Mouse (Mus musculus) myocyte (in vitro differentiated cells): ENCODE measurements around the gene Gm21983. TPM values are rescaled to one million over a fixed set of nuclear protein-coding genes. Genes with fewer than 3 reads are reported as not detected.

Experiments
- H3K27me3 ChIP-seq: one replicate; pipeline ENCODE4 v1.6.1; 2011; ENCODE audit not compliant: control insufficient read depth, insufficient read depth, insufficient read length
- H3K36me3 ChIP-seq: one replicate; pipeline ENCODE4 v1.6.1; 2011; ENCODE audit not compliant: control insufficient read depth, insufficient read depth
- H3K4me2 ChIP-seq: one replicate; pipeline ENCODE4 v1.6.1; 2011; ENCODE audit warnings: low read depth, control low read depth
- H3K4me3 ChIP-seq: one replicate; pipeline ENCODE4 v1.5.1; 2011; ENCODE audit warnings: mild to moderate bottlenecking, control low read depth, moderate library complexity
- H3K79me2 ChIP-seq: one replicate; pipeline ENCODE4 v1.6.1; 2011; ENCODE audit not compliant: control insufficient read depth, insufficient read depth
- H3ac ChIP-seq: one replicate; pipeline ENCODE4 v1.6.1; 2011; ENCODE audit not compliant: control insufficient read depth, insufficient read length
- CEBPB ChIP-seq: IDR thresholded peaks from 2 replicates; pipeline ENCODE4 v1.6.1; 2011; ENCODE audit warnings: mild to moderate bottlenecking, moderate library complexity; ENCODE audit not compliant: poor library complexity, insufficient read depth, severe bottlenecking
- E2F4 ChIP-seq: IDR thresholded peaks from one replicate; pipeline ENCODE4 v1.6.1; 2011; ENCODE audit warnings: mild to moderate bottlenecking, control low read depth, moderate library complexity; ENCODE audit not compliant: insufficient read depth
- MAX ChIP-seq: IDR thresholded peaks from one replicate; pipeline ENCODE4 v1.6.1; 2011; ENCODE audit warnings: low read depth, mild to moderate bottlenecking, control low read depth
- MYOD1 ChIP-seq, 3 experiments: IDR thresholded peaks; one replicate each; pipeline ENCODE4 v1.6.1; 2011; ENCODE audit warnings: control low read depth in 2 of 3, low read depth in 2 of 3, mild to moderate bottlenecking in 2 of 3, moderate library complexity in 1 of 3; ENCODE audit not compliant: insufficient read length in 2 of 3, control insufficient read depth in 1 of 3
- MYOG ChIP-seq, 3 experiments: IDR thresholded peaks; one replicate each; pipeline ENCODE4 v1.6.1; 2011; ENCODE audit warnings: control low read depth in 2 of 3, low read depth in 2 of 3, mild to moderate bottlenecking in 2 of 3; ENCODE audit not compliant: insufficient read length in 2 of 3, control insufficient read depth in 1 of 3, insufficient read depth in 1 of 3
- POLR2A ChIP-seq: IDR thresholded peaks from one replicate; pipeline ENCODE4 v1.6.1; 2011; ENCODE audit warnings: low read depth, mild to moderate bottlenecking, control low read depth, moderate library complexity; ENCODE audit not compliant: insufficient read length
- POLR2AphosphoS2 ChIP-seq: IDR thresholded peaks from one replicate; pipeline ENCODE4 v1.6.1; 2011; ENCODE audit warnings: low read depth, control low read depth; ENCODE audit not compliant: insufficient read length
- REST ChIP-seq: IDR thresholded peaks from one replicate; pipeline ENCODE4 v1.6.1; 2011; ENCODE audit warnings: mild to moderate bottlenecking, control low read depth, moderate library complexity; ENCODE audit not compliant: insufficient read depth, insufficient read length
- SRF ChIP-seq: IDR thresholded peaks from one replicate; pipeline ENCODE4 v1.6.1; 2011; ENCODE audit warnings: low read depth; ENCODE audit not compliant: control insufficient read depth, insufficient read length
- TCF12 ChIP-seq: IDR thresholded peaks from one replicate; pipeline ENCODE4 v1.6.1; 2011; ENCODE audit warnings: mild to moderate bottlenecking, control low read depth; ENCODE audit not compliant: poor library complexity, insufficient read depth, severe bottlenecking
- TCF3 ChIP-seq: IDR thresholded peaks from one replicate; pipeline ENCODE4 v1.6.1; 2011; ENCODE audit warnings: low read depth, control low read depth; ENCODE audit not compliant: insufficient read length
- USF1 ChIP-seq: IDR thresholded peaks from one replicate; pipeline ENCODE4 v1.6.1; 2011; ENCODE audit warnings: low read depth, mild to moderate bottlenecking, control low read depth, moderate library complexity
- polyA plus RNA-seq: library from polyadenylated mRNA; unstranded; fragments of >200 nt; fragmentation: generic; extraction: Trizol; gene quantifications from one replicate; pipeline ENCODE4 v1.2.1, GENCODE M21; 2012; ENCODE audit warnings: missing spikeins

The Gm21983 gene
- polyA plus RNA-seq, 1 experiment, result not detected

DNA sequence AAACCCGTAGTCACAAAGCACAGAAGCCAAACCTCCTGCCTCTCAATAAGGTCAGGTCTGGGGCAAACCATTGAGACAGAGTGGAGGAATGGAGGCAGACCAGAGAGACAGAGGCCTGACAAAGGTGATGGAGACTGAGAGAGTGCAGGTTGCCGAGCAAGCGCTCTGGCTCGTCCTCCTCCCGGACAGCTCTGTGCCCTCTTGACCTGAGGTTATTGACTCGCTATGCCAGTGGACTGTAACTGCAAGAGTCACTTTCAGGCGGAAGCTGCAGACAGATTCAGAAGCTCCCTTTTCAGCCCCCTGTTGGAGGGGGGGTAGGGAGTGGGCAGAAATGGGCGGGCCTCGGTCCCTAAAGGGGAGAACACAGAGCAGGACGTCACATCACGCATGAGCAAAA is 39.1 kb upstream of the Gm21983 start:
- TF ChIP-seq USF1, result no peak
- TF ChIP-seq TCF3, result no peak
- TF ChIP-seq MAX, result no peak
- no peak for TF ChIP-seq MYOD1 (IDR thresholded peaks at IDR 0.05; ENCODE audit: control insufficient read depth in 1 of 3, insufficient read length in 2 of 3, low read depth in 2 of 3)
- no peak for TF ChIP-seq SRF
- TF ChIP-seq POLR2AphosphoS2, result no peak
- TF ChIP-seq E2F4, result no peak
- H3K27me3 ChIP-seq, result no peaks in the 10 kb centered on the region
- H3ac ChIP-seq, result no peak overlapping the region
- H3K4me3 ChIP-seq, result no peak overlapping the region
- H3K79me2 ChIP-seq, result peaks cover 6% of the 10 kb centered on the region
- no peak overlapping the region for H3K4me2 ChIP-seq
- H3K36me3 ChIP-seq, result peaks cover 3% of the 10 kb centered on the region

DNA sequence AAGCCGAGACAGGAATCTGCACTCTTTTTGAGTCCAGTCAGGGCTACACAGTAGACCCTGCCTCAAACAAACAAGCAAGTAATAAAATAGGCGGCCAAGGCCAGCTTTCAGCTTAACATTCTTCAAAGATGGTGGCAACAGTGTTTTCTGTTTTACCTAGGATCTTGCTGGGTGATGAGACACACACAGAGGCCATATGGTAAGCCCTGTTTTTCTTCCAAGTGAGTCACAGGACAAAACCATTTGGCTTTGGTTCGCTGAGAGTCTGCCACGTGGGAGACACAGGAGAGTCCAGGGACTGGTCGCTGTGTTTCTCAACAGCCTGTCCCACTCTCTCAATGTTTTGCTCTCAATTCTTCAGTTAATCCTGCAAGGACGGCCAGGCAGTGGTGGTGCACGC is 37.7 kb upstream of the Gm21983 start:
- Histone ChIP-seq H3K4me2 (no peak overlapping the region), H3K36me3 (peaks cover 3% of the 10 kb centered on the region), H3ac (no peak overlapping the region), H3K4me3 (no peak overlapping the region), H3K27me3 (no peaks in the 10 kb centered on the region), H3K79me2 (no peaks in the 10 kb centered on the region)
- TF ChIP-seq TCF3 (no peak), MYOD1 (IDR thresholded peaks at IDR 0.05; ENCODE audit: control insufficient read depth in 1 of 3, insufficient read length in 2 of 3, low read depth in 2 of 3) (no peak), TCF12 (no peak), MAX (no peak), REST (no peak), POLR2A (no peak), MYOG (IDR thresholded peaks at IDR 0.05; ENCODE audit: control insufficient read depth in 1 of 3, insufficient read depth in 1 of 3, insufficient read length in 2 of 3, low read depth in 2 of 3) (no peak), USF1 (no peak), E2F4 (no peak)

DNA sequence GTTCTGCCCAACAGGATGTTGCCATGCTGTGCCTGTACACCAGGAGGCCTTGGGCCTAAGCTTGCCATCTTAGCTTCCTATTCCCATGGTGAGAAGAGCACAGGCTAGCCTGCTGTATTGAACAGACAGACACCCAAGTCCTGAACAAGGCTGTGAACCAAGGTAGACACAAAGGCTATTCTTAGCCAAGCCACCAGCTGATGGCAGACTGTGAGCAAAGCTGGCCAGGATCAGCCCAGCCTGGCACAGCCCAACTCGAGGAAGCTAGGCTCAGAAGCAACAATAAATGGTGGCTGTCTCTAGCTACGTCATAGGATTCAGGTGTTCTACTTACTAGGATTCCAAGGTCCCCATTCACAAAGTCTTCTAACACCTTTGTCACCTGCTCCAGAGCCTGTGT is 31.7 kb upstream of the Gm21983 start:
- Histone ChIP-seq H3K4me3 (no peak overlapping the region), H3K27me3 (no peaks in the 10 kb centered on the region), H3ac (no peak overlapping the region), H3K4me2 (no peak overlapping the region), H3K79me2 (no peaks in the 10 kb centered on the region), H3K36me3 (peaks cover 20% of the 10 kb centered on the region)
- TF ChIP-seq TCF3 (no peak), USF1 (no peak), MAX (no peak), MYOG (IDR thresholded peaks at IDR 0.05; ENCODE audit: control insufficient read depth in 1 of 3, insufficient read depth in 1 of 3, insufficient read length in 2 of 3, low read depth in 2 of 3) (no peak), MYOD1 (IDR thresholded peaks at IDR 0.05; ENCODE audit: control insufficient read depth in 1 of 3, insufficient read length in 2 of 3, low read depth in 2 of 3) (no peak), POLR2AphosphoS2 (no peak), REST (no peak), CEBPB (no peak), SRF (no peak), TCF12 (no peak), POLR2A (no peak), E2F4 (no peak)

DNA sequence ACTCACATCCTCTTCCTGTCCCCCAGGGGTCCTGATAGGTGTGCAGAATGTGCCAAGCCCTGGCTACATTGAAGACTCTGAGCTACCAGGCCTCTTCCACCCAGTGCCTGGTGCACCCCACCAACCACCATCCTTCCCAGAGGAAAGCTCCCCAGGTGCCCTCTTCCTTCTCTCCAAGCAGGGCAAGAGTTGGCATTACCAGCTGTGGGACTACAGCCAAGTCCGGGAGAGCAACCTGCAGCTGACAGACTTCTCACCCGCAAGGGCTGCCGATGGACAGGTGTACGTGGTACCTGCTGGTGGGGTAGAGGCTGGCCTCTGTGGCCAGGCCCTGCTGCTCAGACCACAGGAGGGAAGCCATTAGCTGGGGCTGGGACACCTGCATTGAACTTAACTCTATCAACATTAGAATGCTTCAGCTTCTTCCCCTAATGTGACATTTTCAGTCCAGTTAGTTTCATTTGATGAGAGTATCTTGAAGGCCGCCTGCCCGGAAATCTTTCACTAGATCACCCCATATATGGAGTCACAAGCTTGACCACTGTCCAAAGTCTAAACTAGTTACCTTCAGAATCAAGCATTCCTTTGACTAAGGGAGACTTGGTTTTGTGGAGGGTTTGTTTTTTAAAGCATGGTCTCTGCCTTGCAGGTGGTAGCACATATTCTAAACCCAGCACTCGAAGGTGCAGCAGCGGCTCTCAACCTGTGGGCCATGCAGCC is 23.0 kb upstream of the Gm21983 start:
- Histone ChIP-seq H3K79me2 (no peaks in the 10 kb centered on the region), H3K4me2 (no peak overlapping the region), H3K27me3 (no peaks in the 10 kb centered on the region), H3K36me3 (peaks cover 5% of the 10 kb centered on the region), H3ac (no peak overlapping the region), H3K4me3 (no peak overlapping the region)
- TF ChIP-seq MYOG (IDR thresholded peaks at IDR 0.05; ENCODE audit: control insufficient read depth in 1 of 3, insufficient read depth in 1 of 3, insufficient read length in 2 of 3, low read depth in 2 of 3), result no peak
- no peak for TF ChIP-seq SRF
- TF ChIP-seq CEBPB, result no peak
- no peak for TF ChIP-seq MAX
- TF ChIP-seq USF1, result no peak
- TF ChIP-seq TCF12, result no peak
- no peak for TF ChIP-seq TCF3
- no peak for TF ChIP-seq E2F4
- no peak for TF ChIP-seq POLR2AphosphoS2

DNA sequence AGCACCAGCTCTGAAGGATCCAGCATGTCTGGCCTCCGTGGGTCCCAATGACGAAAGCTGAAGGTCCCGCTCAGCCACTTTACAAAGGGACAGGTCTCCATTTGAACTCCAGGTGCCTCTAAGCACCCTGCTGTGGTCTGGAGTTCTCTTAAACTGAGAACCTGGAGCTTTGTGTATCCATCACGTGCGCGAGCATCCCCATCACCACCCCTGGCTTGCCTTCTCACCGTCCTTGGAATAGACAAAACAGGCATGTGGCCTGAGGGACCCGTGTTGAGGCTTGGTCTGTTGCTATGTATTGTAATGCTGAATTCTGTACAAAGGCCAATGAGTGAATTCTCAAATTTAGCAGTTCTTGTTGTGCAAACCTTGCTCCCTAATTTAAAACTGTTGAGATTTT is 17.9 kb upstream of the Gm21983 start:
- no peak overlapping the region for H3K4me2 ChIP-seq
- H3ac ChIP-seq, result no peak overlapping the region
- H3K36me3 ChIP-seq, result peaks cover 4% of the 10 kb centered on the region
- H3K79me2 ChIP-seq, result peaks cover 17% of the 10 kb centered on the region
- TF ChIP-seq E2F4, result no peak
- TF ChIP-seq TCF3, result no peak
- no peak for TF ChIP-seq SRF
- TF ChIP-seq REST, result no peak
- TF ChIP-seq MYOD1 (IDR thresholded peaks at IDR 0.05; ENCODE audit: control insufficient read depth in 1 of 3, insufficient read length in 2 of 3, low read depth in 2 of 3), result no peak
- TF ChIP-seq POLR2AphosphoS2, result no peak
- TF ChIP-seq MYOG (IDR thresholded peaks at IDR 0.05; ENCODE audit: control insufficient read depth in 1 of 3, insufficient read depth in 1 of 3, insufficient read length in 2 of 3, low read depth in 2 of 3), result no peak
- no peak for TF ChIP-seq USF1
- TF ChIP-seq CEBPB, result no peak
- H3K27me3 ChIP-seq, result no peaks in the 10 kb centered on the region
- H3K4me3 ChIP-seq, result no peak overlapping the region
